Mouse (Mus musculus) neural tube, embryonic 12.5 days (tissue): ENCODE measurements at regions not wholly inside any gene's neighbourhood (a gene's known extent, or its start where the extent isn't known, plus 50 kb on each side); places are given as distances from the start of the nearest gene placed in this dataset.
A peak's percentile ranks its signal among the peaks of the same experiment; 100 is the strongest.

Experiments used
- ATAC-seq: fragments of 200-750 bp; cut with Nextera tagmentation; 2 replicates; pipeline ENCODE4 v1.8.0; 2017; ENCODE audit warnings: low read depth, mild to moderate bottlenecking, moderate TSS enrichment, moderate library complexity; ENCODE audit not compliant: low FRiP score
- H3K27ac ChIP-seq: fragments of 300-500 bp; sonication (generic); 2 replicates; pipeline ENCODE4 v1.5.1; 2016
- H3K27me3 ChIP-seq: fragments of 300-500 bp; sonication (generic); replicated peaks from 2 replicates; pipeline ENCODE4 v1.6.1; 2016; ENCODE audit warnings: mild to moderate bottlenecking
- H3K36me3 ChIP-seq: fragments of 300-500 bp; sonication (generic); 2 replicates; pipeline ENCODE4 v1.6.1; 2016; ENCODE audit warnings: mild to moderate bottlenecking
- H3K4me1 ChIP-seq: fragments of 300-500 bp; sonication (generic); 2 replicates; pipeline ENCODE4 v1.6.1; 2016
- H3K4me2 ChIP-seq: fragments of 300-500 bp; sonication (generic); replicated peaks from 2 replicates; pipeline ENCODE4 v1.6.1; 2016; ENCODE audit warnings: mild to moderate bottlenecking
- H3K4me3 ChIP-seq: fragments of 300-500 bp; sonication (generic); 2 replicates; pipeline ENCODE4 v1.5.1; 2016
- H3K9ac ChIP-seq: fragments of 300-500 bp; sonication (generic); 2 replicates; pipeline ENCODE4 v1.6.1; 2016; ENCODE audit warnings: mild to moderate bottlenecking
- H3K9me3 ChIP-seq: fragments of 300-500 bp; sonication (generic); 2 replicates; pipeline ENCODE4 v1.6.1; 2016; ENCODE audit warnings: mild to moderate bottlenecking
- WGBS: fragments of 180-500 bp; shearing (Covaris S2); methylation state at CpG from one replicate; pipeline ENCODE4 v1.1.7; 2016; 5-methylcytosine and 5-hydroxymethylcytosine counted together

GRCm38 (mm10) chr3:115766153-115766552 is 51.3 kb upstream of the S1pr1 start:
- H3K9me3 ChIP-seq = no peaks in the 10 kb centered on the region
- H3K36me3 ChIP-seq = no peaks in the 10 kb centered on the region
- no peaks in the 10 kb centered on the region for H3K27me3 ChIP-seq
- H3K27ac ChIP-seq = no peak overlapping the region
- no peak overlapping the region for H3K4me3 ChIP-seq
- H3K4me2 ChIP-seq = no peak overlapping the region
- 78% methylated on average over 8 of the region's 8 CpGs for WGBS
- H3K9ac ChIP-seq = no peak overlapping the region
- no peak for ATAC-seq
- H3K4me1 ChIP-seq = no peaks in the 10 kb centered on the region

GRCm38 (mm10) chr3:115768290-115768689 is 53.4 kb upstream of the S1pr1 start:
- WGBS = 94% methylated on average over 1 of the region's 1 CpGs
- no peak overlapping the region for H3K9ac ChIP-seq
- H3K4me3 ChIP-seq = no peak overlapping the region
- H3K27ac ChIP-seq = no peak overlapping the region
- no peak for ATAC-seq
- no peaks in the 10 kb centered on the region for H3K36me3 ChIP-seq
- H3K4me2 ChIP-seq = no peak overlapping the region
- no peaks in the 10 kb centered on the region for H3K27me3 ChIP-seq
- no peaks in the 10 kb centered on the region for H3K9me3 ChIP-seq
- no peaks in the 10 kb centered on the region for H3K4me1 ChIP-seq

GRCm38 (mm10) chr3:115768761-115769530 is 54.1 kb upstream of the S1pr1 start:
- H3K4me1 ChIP-seq = no peaks in the 10 kb centered on the region
- 80% methylated on average over 19 of the region's 19 CpGs for WGBS
- no peaks in the 10 kb centered on the region for H3K27me3 ChIP-seq
- H3K27ac ChIP-seq = no peak overlapping the region
- H3K4me3 ChIP-seq = no peak overlapping the region
- H3K4me2 ChIP-seq = no peak overlapping the region
- H3K36me3 ChIP-seq = no peaks in the 10 kb centered on the region
- no peak overlapping the region for H3K9ac ChIP-seq
- H3K9me3 ChIP-seq = no peaks in the 10 kb centered on the region
- ATAC-seq = no peak

GRCm38 (mm10) chr3:115772676-115773075 is 57.8 kb upstream of the S1pr1 start:
- no peak overlapping the region for H3K4me2 ChIP-seq
- no peaks in the 10 kb centered on the region for H3K9me3 ChIP-seq
- ATAC-seq = no peak
- WGBS = 78% methylated on average over 5 of the region's 5 CpGs
- no peaks in the 10 kb centered on the region for H3K36me3 ChIP-seq
- H3K27ac ChIP-seq = no peak overlapping the region
- no peaks in the 10 kb centered on the region for H3K27me3 ChIP-seq
- no peaks in the 10 kb centered on the region for H3K4me1 ChIP-seq
- H3K4me3 ChIP-seq = no peak overlapping the region
- H3K9ac ChIP-seq = no peak overlapping the region

GRCm38 (mm10) chr3:115774321-115774720 is 59.4 kb upstream of the S1pr1 start:
- 68% methylated on average over 8 of the region's 8 CpGs for WGBS
- H3K4me2 ChIP-seq = peak overlapping the region; percentile 30; the same call in 1 of the 2 replicates
- ATAC-seq = peak; percentile 61; the same call in 1 of the 2 replicates

GRCm38 (mm10) chr3:115774723-115775122 is 59.9 kb upstream of the S1pr1 start:
- 67% methylated on average over 4 of the region's 4 CpGs for WGBS
- Histone ChIP-seq H3K9me3 (no peaks in the 10 kb centered on the region), H3K4me2 (peak overlapping the region; percentile 30; the same call in 1 of the 2 replicates), H3K4me3 (no peak overlapping the region), H3K9ac (no peak overlapping the region), H3K36me3 (no peaks in the 10 kb centered on the region), H3K27ac (no peak overlapping the region), H3K4me1 (no peaks in the 10 kb centered on the region), H3K27me3 (no peaks in the 10 kb centered on the region)
- peak; percentile 31; the same call in 1 of the 2 replicates for ATAC-seq

More at GRCm38 (mm10) chr3:115774321-115774720, 59.4 kb upstream of the S1pr1 start:
- H3K4me3 ChIP-seq = no peak overlapping the region
- no peaks in the 10 kb centered on the region for H3K9me3 ChIP-seq
- H3K27ac ChIP-seq = no peak overlapping the region
- no peaks in the 10 kb centered on the region for H3K27me3 ChIP-seq
- H3K9ac ChIP-seq = no peak overlapping the region
- no peaks in the 10 kb centered on the region for H3K36me3 ChIP-seq
- no peaks in the 10 kb centered on the region for H3K4me1 ChIP-seq

- H3K9ac ChIP-seq = no peak overlapping the region
- H3K36me3 ChIP-seq = no peaks in the 10 kb centered on the region
- WGBS = 88% methylated on average over 10 of the region's 10 CpGs
- H3K9me3 ChIP-seq = no peaks in the 10 kb centered on the region
- no peak overlapping the region for H3K4me3 ChIP-seq
- no peaks in the 10 kb centered on the region for H3K4me1 ChIP-seq
- no peaks in the 10 kb centered on the region for H3K27me3 ChIP-seq
- ATAC-seq = no peak
- no peak overlapping the region for H3K27ac ChIP-seq
- no peak overlapping the region for H3K4me2 ChIP-seq
These were observed 64.4 kb upstream of the S1pr1 start for GRCm38 (mm10) chr3:115779144-115779890.

GRCm38 (mm10) chr3:115779906-115780305 is 65.0 kb upstream of the S1pr1 start:
- ATAC-seq = no peak

GRCm38 (mm10) chr3:115782726-115783125 is 67.9 kb upstream of the S1pr1 start:
- Histone ChIP-seq H3K4me1 (no peaks in the 10 kb centered on the region), H3K4me3 (no peak overlapping the region), H3K27ac (no peak overlapping the region), H3K36me3 (no peaks in the 10 kb centered on the region), H3K4me2 (no peak overlapping the region), H3K9me3 (no peaks in the 10 kb centered on the region), H3K9ac (no peak overlapping the region), H3K27me3 (no peaks in the 10 kb centered on the region)
- 0 out of 2 replicates have a peak, but pooled peaks have one; percentile 19 for ATAC-seq

More at GRCm38 (mm10) chr3:115779906-115780305, 65.0 kb upstream of the S1pr1 start:
- H3K4me3 ChIP-seq = no peak overlapping the region
- H3K9me3 ChIP-seq = no peaks in the 10 kb centered on the region
- no peak overlapping the region for H3K9ac ChIP-seq
- H3K4me2 ChIP-seq = no peak overlapping the region
- H3K4me1 ChIP-seq = no peaks in the 10 kb centered on the region
- WGBS = 90% methylated on average over 5 of the region's 5 CpGs
- no peaks in the 10 kb centered on the region for H3K36me3 ChIP-seq
- no peaks in the 10 kb centered on the region for H3K27me3 ChIP-seq
- H3K27ac ChIP-seq = no peak overlapping the region

GRCm38 (mm10) chr3:115787360-115787759 is 72.5 kb upstream of the S1pr1 start:
- Histone ChIP-seq H3K27ac (no peak overlapping the region), H3K36me3 (no peaks in the 10 kb centered on the region), H3K4me2 (no peak overlapping the region), H3K9ac (no peak overlapping the region), H3K9me3 (no peaks in the 10 kb centered on the region), H3K27me3 (no peaks in the 10 kb centered on the region), H3K4me3 (no peak overlapping the region), H3K4me1 (no peaks in the 10 kb centered on the region)
- 73% methylated on average over 1 of the region's 1 CpGs for WGBS
- ATAC-seq = no peak

- no peak overlapping the region for H3K9ac ChIP-seq
- no peak overlapping the region for H3K4me2 ChIP-seq
- no peak overlapping the region for H3K4me3 ChIP-seq
- H3K4me1 ChIP-seq = no peaks in the 10 kb centered on the region
- no peak for ATAC-seq
- H3K36me3 ChIP-seq = no peaks in the 10 kb centered on the region
- H3K9me3 ChIP-seq = no peaks in the 10 kb centered on the region
- H3K27me3 ChIP-seq = no peaks in the 10 kb centered on the region
- no peak overlapping the region for H3K27ac ChIP-seq
- WGBS = 80% methylated on average over 3 of the region's 3 CpGs
These were observed 73.7 kb upstream of the S1pr1 start for GRCm38 (mm10) chr3:115788525-115788924.

- H3K9me3 ChIP-seq = no peaks in the 10 kb centered on the region
- no peaks in the 10 kb centered on the region for H3K4me1 ChIP-seq
- H3K4me3 ChIP-seq = no peak overlapping the region
- no peak for ATAC-seq
- H3K4me2 ChIP-seq = no peak overlapping the region
- WGBS = 86% methylated on average over 6 of the region's 6 CpGs
- H3K27ac ChIP-seq = no peak overlapping the region
- no peaks in the 10 kb centered on the region for H3K36me3 ChIP-seq
- no peaks in the 10 kb centered on the region for H3K27me3 ChIP-seq
- H3K9ac ChIP-seq = no peak overlapping the region
These were observed 74.2 kb upstream of the S1pr1 start for GRCm38 (mm10) chr3:115789063-115789462.
